Comparison of ENCODE assay signal across 12 mouse cellular contexts in the genomic region with DNA sequence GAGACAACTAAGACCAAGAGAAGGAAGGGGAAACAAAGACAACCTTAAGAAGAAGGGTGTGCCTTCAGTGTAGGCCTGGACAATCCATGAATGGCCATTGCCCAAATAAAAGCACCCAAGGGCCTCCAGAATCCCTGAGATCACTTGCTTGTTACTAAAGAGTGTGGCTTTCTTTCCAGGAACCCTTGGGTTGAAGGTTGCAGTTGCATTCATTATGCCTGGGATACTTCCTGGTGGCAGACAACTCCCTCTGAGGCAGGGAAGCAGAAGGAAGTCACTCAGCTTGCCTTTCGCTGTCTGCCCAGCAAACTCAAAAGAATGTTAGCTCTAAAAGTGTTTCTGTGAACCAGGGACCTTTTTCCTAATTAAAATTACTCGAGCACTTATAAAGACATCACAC.
A peak's percentile ranks its signal among the peaks of the same experiment; 100 is the strongest.
DNase-seq lines count a peak whose midpoint lies in the region; ATAC-seq and TF ChIP-seq lines count a peak whose summit lies in the region.
"Had no signal": no experiment of that assay in that cellular context is flagged by ENCODE, and none has a peak within 500 bp of the region (broad histone marks: within the 10 kb centered on the region; RNA-seq: fewer than 3 reads in every experiment).

No protein-coding gene starts in this region.

- TF ChIP-seq CTCF in gastrocnemius, adult 2 months (IDR thresholded peaks at IDR 0.05) = no peak
- TF ChIP-seq CTCF in stomach, postnatal 0 days (IDR thresholded peaks at IDR 0.05; ENCODE audit: low read depth) = no peak

- H3K9me3 ChIP-seq in midbrain, embryonic 10.5 days (replicated peaks) = no peaks in the 10 kb centered on the region
- no peaks in the 10 kb centered on the region for H3K9me3 ChIP-seq in midbrain, embryonic 11.5 days (ENCODE audit: control insufficient read depth, low read length)
- no peaks in the 10 kb centered on the region for H3K9me3 ChIP-seq in midbrain, embryonic 12.5 days
- no peaks in the 10 kb centered on the region for H3K9me3 ChIP-seq in stomach, postnatal 0 days (ENCODE audit: control insufficient read depth, low read length)
- H3K9me3 ChIP-seq: limb, embryonic 12.5 days had no signal

- H3K9ac ChIP-seq in midbrain, embryonic 11.5 days (ENCODE audit: low read length) = no peak overlapping the region
- no peak overlapping the region for H3K9ac ChIP-seq in midbrain, embryonic 12.5 days (replicated peaks)
- H3K9ac ChIP-seq in stomach, postnatal 0 days (ENCODE audit: low read length) = no peak overlapping the region
- H3K9ac ChIP-seq: limb, embryonic 12.5 days had no signal

- H3K27me3 ChIP-seq in midbrain, embryonic 10.5 days (ENCODE audit: low read depth, poor library complexity, severe bottlenecking) = no peaks in the 10 kb centered on the region
- H3K27me3 ChIP-seq in midbrain, embryonic 11.5 days (ENCODE audit: control insufficient read depth, insufficient read depth, low read length) = no peaks in the 10 kb centered on the region
- no peaks in the 10 kb centered on the region for H3K27me3 ChIP-seq in midbrain, embryonic 12.5 days
- H3K27me3 ChIP-seq in stomach, postnatal 0 days (ENCODE audit: control insufficient read depth, insufficient read depth, low read length) = no peaks in the 10 kb centered on the region
- H3K27me3 ChIP-seq: limb, embryonic 12.5 days had no signal

- no peak overlapping the region for H3K4me3 ChIP-seq in gastrocnemius, adult 2 months
- no peak overlapping the region for H3K4me3 ChIP-seq in midbrain, embryonic 10.5 days
- H3K4me3 ChIP-seq in midbrain, embryonic 11.5 days (ENCODE audit: low read depth, low read length) = no peak overlapping the region
- no peak overlapping the region for H3K4me3 ChIP-seq in midbrain, embryonic 12.5 days
- H3K4me3 ChIP-seq in stomach, postnatal 0 days (ENCODE audit: low read depth, low read length) = no peak overlapping the region
- H3K4me3 ChIP-seq: limb, embryonic 12.5 days had no signal

- DNase-seq in gastrocnemius, adult 2 months = no peak
- DNase-seq in gastrocnemius, adult 18-20 months (ENCODE audit: low spot score) = no peak
- DNase-seq in midbrain, embryonic 10.5 days (ENCODE audit: low spot score) = no peak
- no peak for DNase-seq in midbrain, embryonic 11.5 days (ENCODE audit: low spot score, missing footprints)
- DNase-seq in stomach, postnatal 0 days (ENCODE audit: low spot score) = no peak
- DNase-seq in thymus, postnatal 14 days = no peak
- DNase-seq: gastrocnemius, postnatal 25 days; retina, postnatal 1 day had no signal

- H3K4me1 ChIP-seq in midbrain, embryonic 10.5 days = peaks cover 38% of the 10 kb centered on the region
- H3K4me1 ChIP-seq in midbrain, embryonic 11.5 days (ENCODE audit: control insufficient read depth, insufficient read depth, low read length) = peaks cover 13% of the 10 kb centered on the region
- peaks cover 31% of the 10 kb centered on the region for H3K4me1 ChIP-seq in midbrain, embryonic 12.5 days
- H3K4me1 ChIP-seq in stomach, postnatal 0 days (replicated peaks; ENCODE audit: control insufficient read depth, insufficient read depth) = no peaks in the 10 kb centered on the region
- H3K4me1 ChIP-seq: limb, embryonic 12.5 days had no signal

- ATAC-seq in midbrain, embryonic 11.5 days (ENCODE audit: low FRiP score) = no peak
- ATAC-seq in midbrain, embryonic 12.5 days (ENCODE audit: low FRiP score, low read depth) = no peak
- ATAC-seq in stomach, postnatal 0 days (ENCODE audit: low FRiP score, low TSS enrichment) = peak; percentile 54
- no peak for ATAC-seq in inflammation-experienced regulatory T-cells, adult 6 months
- ATAC-seq: lung, postnatal 0 days had no signal

- H3K36me3 ChIP-seq in midbrain, embryonic 10.5 days = no peaks in the 10 kb centered on the region
- H3K36me3 ChIP-seq in midbrain, embryonic 11.5 days (ENCODE audit: control insufficient read depth, insufficient read depth, low read length) = 0 out of 2 replicates have a peak, but pooled peaks cover 2% of the 10 kb centered on the region
- H3K36me3 ChIP-seq in midbrain, embryonic 12.5 days = no peaks in the 10 kb centered on the region
- H3K36me3 ChIP-seq in stomach, postnatal 0 days (ENCODE audit: control insufficient read depth, insufficient read depth, low read length) = peaks cover 6% of the 10 kb centered on the region; the same call in 1 of the 2 replicates

- peak overlapping the region; percentile 56 for H3K27ac ChIP-seq in gastrocnemius, adult 2 months
- peak overlapping the region; percentile 81 for H3K27ac ChIP-seq in midbrain, embryonic 10.5 days (replicated peaks)
- no peak overlapping the region for H3K27ac ChIP-seq in midbrain, embryonic 11.5 days (ENCODE audit: low read depth, low read length)
- H3K27ac ChIP-seq in midbrain, embryonic 12.5 days (replicated peaks) = peak overlapping the region; percentile 68
- H3K27ac ChIP-seq in stomach, postnatal 0 days (replicated peaks) = peak overlapping the region; percentile 70
- H3K27ac ChIP-seq: limb, embryonic 12.5 days had no signal

- WGBS in midbrain, embryonic 10.5 days = 46% methylated on average over 2 of the region's 2 CpGs
- WGBS in midbrain, embryonic 11.5 days = 37% methylated on average over 2 of the region's 2 CpGs
- WGBS in midbrain, embryonic 12.5 days = 45% methylated on average over 2 of the region's 2 CpGs
- WGBS in stomach, postnatal 0 days = 42% methylated on average over 2 of the region's 2 CpGs

- TF ChIP-seq EP300 in stomach, postnatal 0 days (optimal IDR thresholded peaks at IDR 0.05) = no peak

- intact Hi-C loops in gastrocnemius, adult 2 months (cut with DNase I) = no loop called here

- H3K4me2 ChIP-seq in midbrain, embryonic 11.5 days = no peak overlapping the region
- H3K4me2 ChIP-seq in midbrain, embryonic 12.5 days (replicated peaks) = no peak overlapping the region
- H3K4me2 ChIP-seq in stomach, postnatal 0 days (replicated peaks; ENCODE audit: low read depth) = no peak overlapping the region
- H3K4me2 ChIP-seq: limb, embryonic 12.5 days had no signal
